In the genomic region with DNA sequence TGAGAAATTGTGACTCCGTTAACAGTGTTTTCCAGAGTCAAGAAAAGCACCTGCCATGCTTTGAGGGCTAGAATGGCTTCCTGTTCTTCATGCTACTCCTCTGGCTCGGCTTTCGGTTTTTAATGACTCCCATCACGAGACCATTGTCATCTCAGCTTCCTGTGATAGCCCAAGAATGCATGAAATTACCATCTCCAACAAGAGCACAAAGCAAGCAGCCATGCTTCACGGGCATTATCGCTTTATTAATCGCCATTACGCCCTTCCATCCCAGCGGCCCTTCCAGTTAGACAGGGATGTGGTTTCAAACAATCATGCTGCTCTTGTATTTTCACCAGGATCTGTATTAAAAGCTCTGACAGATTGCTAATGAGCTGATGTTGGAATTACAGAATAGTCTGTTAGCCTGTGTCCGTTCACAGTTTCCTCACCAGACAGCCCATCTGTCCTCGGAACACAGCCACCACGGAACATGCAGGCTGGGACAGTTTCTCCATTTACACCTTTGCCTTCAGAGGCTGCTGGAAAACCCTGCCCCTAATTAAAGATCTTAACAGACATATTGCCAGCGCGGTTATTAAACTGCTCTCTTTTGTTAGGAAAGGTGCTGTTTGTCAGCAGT, we compare ENCODE assay signal across 23 mouse cellular contexts.
DNase-seq lines count a peak whose midpoint lies in the region; ATAC-seq and TF ChIP-seq lines count a peak whose summit lies in the region.
"Had no signal": no experiment of that assay in that cellular context is flagged by ENCODE, and none has a peak within 500 bp of the region (broad histone marks: within the 10 kb centered on the region; RNA-seq: fewer than 3 reads in every experiment).

No protein-coding gene starts in this region.

- TF ChIP-seq CTCF in midbrain, postnatal 0 days (IDR thresholded peaks at IDR 0.05), result no peak

- H3K4me2 ChIP-seq in midbrain, postnatal 0 days (ENCODE audit: low read depth, low read length, poor library complexity, severe bottlenecking), result no peak overlapping the region
- H3K4me2 ChIP-seq in midbrain, embryonic 15.5 days, result no peak overlapping the region
- no peak overlapping the region for H3K4me2 ChIP-seq in forebrain, embryonic 16.5 days (ENCODE audit: low read length)
- no peak overlapping the region for H3K4me2 ChIP-seq in liver, embryonic 12.5 days
- H3K4me2 ChIP-seq: hindbrain, embryonic 12.5 days; kidney, embryonic 15.5 days; limb, embryonic 12.5 days; liver, embryonic 13.5 days; lung, embryonic 14.5 days had no signal

- H3K9ac ChIP-seq in midbrain, postnatal 0 days (replicated peaks; ENCODE audit: low read length, poor library complexity, severe bottlenecking), result no peak overlapping the region
- H3K9ac ChIP-seq in midbrain, embryonic 15.5 days, result no peak overlapping the region
- no peak overlapping the region for H3K9ac ChIP-seq in forebrain, embryonic 16.5 days (replicated peaks; ENCODE audit: low read depth, low read length)
- H3K9ac ChIP-seq in liver, embryonic 12.5 days, result no peak overlapping the region
- H3K9ac ChIP-seq: hindbrain, embryonic 12.5 days; kidney, embryonic 15.5 days; limb, embryonic 12.5 days; liver, embryonic 13.5 days; lung, embryonic 14.5 days had no signal

- H3K9me3 ChIP-seq in midbrain, postnatal 0 days (ENCODE audit: low read length), result no peaks in the 10 kb centered on the region
- no peaks in the 10 kb centered on the region for H3K9me3 ChIP-seq in midbrain, embryonic 15.5 days
- no peaks in the 10 kb centered on the region for H3K9me3 ChIP-seq in forebrain, embryonic 16.5 days (ENCODE audit: control insufficient read depth, low read length)
- no peaks in the 10 kb centered on the region for H3K9me3 ChIP-seq in liver, embryonic 12.5 days (replicated peaks)
- H3K9me3 ChIP-seq: heart, embryonic 10.5 days; hindbrain, embryonic 12.5 days; kidney, embryonic 15.5 days; limb, embryonic 12.5 days; liver, embryonic 13.5 days; midbrain, embryonic 10.5 days had no signal

- no peaks in the 10 kb centered on the region for H3K4me1 ChIP-seq in midbrain, postnatal 0 days (ENCODE audit: insufficient read depth, low read length)
- no peaks in the 10 kb centered on the region for H3K4me1 ChIP-seq in midbrain, embryonic 15.5 days
- peaks cover 6% of the 10 kb centered on the region; the same call in 1 of the 2 replicates for H3K4me1 ChIP-seq in forebrain, embryonic 16.5 days (replicated peaks; ENCODE audit: control insufficient read depth, insufficient read depth, low read length)
- H3K4me1 ChIP-seq in liver, embryonic 12.5 days, result no peaks in the 10 kb centered on the region
- H3K4me1 ChIP-seq: heart, embryonic 10.5 days; hindbrain, embryonic 12.5 days; kidney, embryonic 15.5 days; limb, embryonic 12.5 days; liver, embryonic 13.5 days; midbrain, embryonic 10.5 days had no signal

- ATAC-seq in midbrain, postnatal 0 days (ENCODE audit: low FRiP score), result no peak
- ATAC-seq in midbrain, embryonic 15.5 days (replicated peaks), result no peak
- peak; percentile 66 for ATAC-seq in forebrain, embryonic 16.5 days
- no peak for ATAC-seq in liver, embryonic 12.5 days
- ATAC-seq: intestine, embryonic 16.5 days had no signal

- no peak overlapping the region for H3K4me3 ChIP-seq in midbrain, postnatal 0 days (ENCODE audit: low read depth, low read length)
- H3K4me3 ChIP-seq in midbrain, embryonic 15.5 days, result no peak overlapping the region
- H3K4me3 ChIP-seq in forebrain, embryonic 16.5 days (replicated peaks; ENCODE audit: low read length), result no peak overlapping the region
- no peak overlapping the region for H3K4me3 ChIP-seq in liver, embryonic 12.5 days
- H3K4me3 ChIP-seq: heart, embryonic 10.5 days; hindbrain, embryonic 12.5 days; kidney, embryonic 15.5 days; limb, embryonic 12.5 days; liver, embryonic 13.5 days; midbrain, embryonic 10.5 days had no signal

- no peaks in the 10 kb centered on the region for H3K36me3 ChIP-seq in midbrain, postnatal 0 days (ENCODE audit: insufficient read depth, low read length)
- no peaks in the 10 kb centered on the region for H3K36me3 ChIP-seq in midbrain, embryonic 15.5 days (replicated peaks)
- H3K36me3 ChIP-seq in forebrain, embryonic 16.5 days (ENCODE audit: control insufficient read depth, insufficient read depth), result no peaks in the 10 kb centered on the region
- no peaks in the 10 kb centered on the region for H3K36me3 ChIP-seq in liver, embryonic 12.5 days
- H3K36me3 ChIP-seq: heart, embryonic 10.5 days; hindbrain, embryonic 12.5 days; kidney, embryonic 15.5 days; limb, embryonic 12.5 days; liver, embryonic 13.5 days; midbrain, embryonic 10.5 days had no signal

- no peak overlapping the region for H3K27ac ChIP-seq in midbrain, postnatal 0 days (ENCODE audit: low read depth, low read length)
- no peak overlapping the region for H3K27ac ChIP-seq in midbrain, embryonic 15.5 days
- no peak overlapping the region for H3K27ac ChIP-seq in forebrain, embryonic 16.5 days (ENCODE audit: low read length)
- H3K27ac ChIP-seq in liver, embryonic 12.5 days, result no peak overlapping the region
- H3K27ac ChIP-seq: heart, embryonic 10.5 days; hindbrain, embryonic 12.5 days; kidney, embryonic 15.5 days; limb, embryonic 12.5 days; liver, embryonic 13.5 days; midbrain, embryonic 10.5 days had no signal

- 55% methylated on average over 14 of the region's 14 CpGs for WGBS in midbrain, postnatal 0 days
- 44% methylated on average over 14 of the region's 14 CpGs for WGBS in midbrain, embryonic 15.5 days
- WGBS in forebrain, embryonic 16.5 days, result 35% methylated on average over 14 of the region's 14 CpGs
- WGBS in liver, embryonic 12.5 days (ENCODE audit: insufficient replicate concordance), result 71% methylated on average over 14 of the region's 14 CpGs

- H3K27me3 ChIP-seq in midbrain, postnatal 0 days (ENCODE audit: insufficient read depth, low read length), result no peaks in the 10 kb centered on the region
- peaks cover under 1% of the 10 kb centered on the region; the same call in 1 of the 2 replicates for H3K27me3 ChIP-seq in midbrain, embryonic 15.5 days (replicated peaks)
- H3K27me3 ChIP-seq in forebrain, embryonic 16.5 days (replicated peaks; ENCODE audit: control insufficient read depth, insufficient read depth, low read length), result peaks cover 1% of the 10 kb centered on the region; the same call in 1 of the 2 replicates
- H3K27me3 ChIP-seq in liver, embryonic 12.5 days (replicated peaks), result no peaks in the 10 kb centered on the region
- H3K27me3 ChIP-seq: kidney, embryonic 15.5 days; limb, embryonic 12.5 days; liver, embryonic 13.5 days had no signal

- peak; percentile 16 for DNase-seq in embryo, embryonic 10 days (ENCODE audit: low spot score)
- DNase-seq in embryo, embryonic 9.5 days (ENCODE audit: extremely low spot score), result no peak
- peak; percentile 11 for DNase-seq in midbrain, postnatal 0 days (ENCODE audit: low spot score)
- DNase-seq in adrenal gland, adult 18-20 months (ENCODE audit: low spot score in 2 of 2), result no peak
- DNase-seq: adrenal gland, postnatal 10 days; cerebellum, adult 11 months; cerebellum, postnatal 36 days; gastrocnemius, postnatal 14 days; kidney, postnatal 4 days; liver, embryonic 13.5 days; lung, embryonic 14.5 days; lung, postnatal 36 days; right cerebral cortex, adult 18-20 months; thymus, postnatal 14 days had no signal

Comparison
In these comparisons a context has a peak if more than half of its experiments do, and no peak if none do; other contexts are left out.
1. DNase-seq: peak in embryo, embryonic 10 days (single experiment) and midbrain, postnatal 0 days (single experiment); none in embryo, embryonic 9.5 days (single experiment) and adrenal gland, adult 18-20 months (0 of 2).